19 mouse cellular contexts compared by ENCODE assay signal in the genomic region with DNA sequence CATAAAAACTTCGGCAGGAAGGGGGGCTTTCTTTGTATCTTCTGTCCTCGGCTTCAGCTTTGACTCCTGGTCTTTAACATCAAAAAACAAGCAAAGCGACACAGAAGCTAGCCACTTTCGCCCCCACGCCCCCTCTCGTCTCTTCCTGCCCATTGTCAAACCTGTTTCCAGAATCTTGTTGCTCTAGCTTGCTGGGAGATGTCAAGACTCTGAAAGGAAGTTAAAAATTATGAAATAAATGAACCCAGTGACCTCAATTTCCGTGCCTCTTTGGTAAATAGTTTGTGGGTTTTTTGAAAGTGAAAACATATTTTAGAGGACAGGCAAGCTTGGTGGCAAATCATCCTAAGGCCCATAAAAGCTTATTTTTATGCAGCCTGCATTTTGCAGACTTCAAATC.
A peak's percentile ranks its signal among the peaks of the same experiment; 100 is the strongest.
DNase-seq lines count a peak whose midpoint lies in the region; ATAC-seq and TF ChIP-seq lines count a peak whose summit lies in the region.
"Had no signal": no experiment of that assay in that cellular context is flagged by ENCODE, and none has a peak within 500 bp of the region (broad histone marks: within the 10 kb centered on the region; RNA-seq: fewer than 3 reads in every experiment).

No protein-coding gene starts in this region.

- no peak for TF ChIP-seq POLR2A in thymus, adult 2 months (IDR thresholded peaks at IDR 0.05; ENCODE audit: control insufficient read depth, extremely low read depth, insufficient read depth, low read length, poor library complexity)

- H3K9ac ChIP-seq in kidney, embryonic 15.5 days, result no peak overlapping the region
- H3K9ac ChIP-seq: embryonic facial prominence, embryonic 13.5 days; heart, embryonic 13.5 days; limb, embryonic 15.5 days; lung, embryonic 14.5 days; neural tube, embryonic 12.5 days had no signal

- WGBS in kidney, embryonic 15.5 days, result 44% methylated on average over 7 of the region's 7 CpGs
- WGBS in thymus, adult 2 months, result 2% methylated on average over 7 of the region's 7 CpGs

- no peak overlapping the region for H3K4me3 ChIP-seq in kidney, embryonic 15.5 days (replicated peaks)
- H3K4me3 ChIP-seq in thymus, adult 2 months (ENCODE audit: control insufficient read depth, insufficient read depth, low read length), result no peak overlapping the region
- H3K4me3 ChIP-seq: embryonic facial prominence, embryonic 13.5 days; heart, embryonic 13.5 days; limb, embryonic 15.5 days; neural tube, embryonic 12.5 days had no signal

- no peaks in the 10 kb centered on the region for H3K9me3 ChIP-seq in kidney, embryonic 15.5 days (replicated peaks)
- H3K9me3 ChIP-seq: embryonic facial prominence, embryonic 13.5 days; heart, embryonic 13.5 days; limb, embryonic 15.5 days; neural tube, embryonic 12.5 days had no signal

- 0 out of 2 replicates have a peak, but pooled peaks cover 3% of the 10 kb centered on the region for H3K27me3 ChIP-seq in kidney, embryonic 15.5 days
- no peaks in the 10 kb centered on the region for H3K27me3 ChIP-seq in thymus, adult 2 months (ENCODE audit: control insufficient read depth, insufficient read depth, low read length)
- H3K27me3 ChIP-seq: embryonic facial prominence, embryonic 13.5 days; heart, embryonic 13.5 days; limb, embryonic 15.5 days; neural tube, embryonic 12.5 days had no signal

- no peak overlapping the region for H3K4me2 ChIP-seq in kidney, embryonic 15.5 days
- H3K4me2 ChIP-seq: embryonic facial prominence, embryonic 13.5 days; heart, embryonic 13.5 days; limb, embryonic 15.5 days; lung, embryonic 14.5 days; neural tube, embryonic 12.5 days had no signal

- no peak overlapping the region for H3K27ac ChIP-seq in kidney, embryonic 15.5 days
- H3K27ac ChIP-seq in thymus, adult 2 months (ENCODE audit: control insufficient read depth, insufficient read depth, low read length), result peak overlapping the region; percentile 52; the same call in 1 of the 2 replicates
- H3K27ac ChIP-seq: embryonic facial prominence, embryonic 13.5 days; heart, embryonic 13.5 days; limb, embryonic 15.5 days; neural tube, embryonic 12.5 days had no signal

- H3K4me1 ChIP-seq in kidney, embryonic 15.5 days, result no peaks in the 10 kb centered on the region
- H3K4me1 ChIP-seq in thymus, adult 2 months (replicated peaks; ENCODE audit: control insufficient read depth, insufficient read depth, low read length), result peaks cover 8% of the 10 kb centered on the region
- H3K4me1 ChIP-seq: heart, embryonic 13.5 days; neural tube, embryonic 12.5 days had no signal

- peak; percentile 22 for DNase-seq in kidney, adult 9 months
- DNase-seq in thymus, adult 2 months, result peak; percentile 13
- DNase-seq in thymus, postnatal 25 days, result no peak
- peak; percentile 17 for DNase-seq in thymus, postnatal 14 days
- DNase-seq in gastrocnemius, postnatal 14 days, result no peak
- DNase-seq in cerebellum, postnatal 4 days (ENCODE audit: low spot score in 2 of 2), result no peak
- DNase-seq: cerebellum, postnatal 25 days; heart, adult 11 months; heart, postnatal 4 days; kidney, postnatal 25 days; lung, embryonic 14.5 days; right cerebral cortex, postnatal 14 days had no signal

- no peak for TF ChIP-seq CTCF in thymus, adult 2 months (IDR thresholded peaks at IDR 0.05; ENCODE audit: borderline replicate concordance, control insufficient read depth, extremely low read depth, insufficient read depth, low read length, poor library complexity)

- H3K36me3 ChIP-seq in kidney, embryonic 15.5 days, result no peaks in the 10 kb centered on the region
- no peaks in the 10 kb centered on the region for H3K36me3 ChIP-seq in thymus, adult 2 months (ENCODE audit: control insufficient read depth, insufficient read depth, low read length)
- H3K36me3 ChIP-seq: embryonic facial prominence, embryonic 13.5 days; heart, embryonic 13.5 days; limb, embryonic 15.5 days; neural tube, embryonic 12.5 days had no signal

- intact Hi-C loops in gastrocnemius, postnatal 14 days (cut with DNase I; ENCODE audit: low total_unique reads), result no loop called here

- no peak for ATAC-seq in kidney, embryonic 15.5 days (replicated peaks; ENCODE audit: low FRiP score)
- ATAC-seq in hematopoietic stem cell, adult 5-6 weeks (replicated peaks in 1 of 2; ENCODE audit: insufficient read depth in 1 of 2, low FRiP score in 2 of 2, low TSS enrichment in 1 of 2, low read depth in 1 of 2, poor library complexity in 2 of 2, severe bottlenecking in 2 of 2), result peak; percentile 86 to 90
- ATAC-seq: forebrain, embryonic 16.5 days had no signal

Comparison
In these comparisons a context has a peak if more than half of its experiments do, and no peak if none do; other contexts are left out.
1. DNase-seq: peak in kidney, adult 9 months (single experiment), thymus, adult 2 months (single experiment) and thymus, postnatal 14 days (single experiment); none in thymus, postnatal 25 days (single experiment), gastrocnemius, postnatal 14 days (single experiment) and cerebellum, postnatal 4 days (0 of 2).